Mouse (Mus musculus) hindbrain, embryonic 16.5 days (tissue): Measurements from ENCODE around the gene Cir1. TPM values are rescaled to one million over a fixed set of nuclear protein-coding genes. Genes with fewer than 3 reads are reported as not detected.

Experiments
- ATAC-seq: fragments of 200-750 bp; cut with Nextera tagmentation; 2 replicates; pipeline ENCODE4 v1.8.0; 2017; ENCODE audit warnings: moderate TSS enrichment, moderate library complexity
- H3K27ac ChIP-seq: fragments of 300-500 bp; sonication (generic); 2 replicates; pipeline ENCODE4 v1.5.1; 2014; ENCODE audit warnings: low read depth, mild to moderate bottlenecking, control low read depth, low read length, moderate library complexity
- H3K27me3 ChIP-seq: fragments of 300-500 bp; sonication (generic); replicated peaks from 2 replicates; pipeline ENCODE4 v1.6.1; 2014; ENCODE audit warnings: low read length; ENCODE audit not compliant: control insufficient read depth, insufficient read depth
- H3K36me3 ChIP-seq: fragments of 300-500 bp; sonication (generic); 2 replicates; pipeline ENCODE4 v1.6.1; 2014; ENCODE audit warnings: mild to moderate bottlenecking, low read length, moderate library complexity, mixed read lengths; ENCODE audit not compliant: control insufficient read depth, insufficient read depth
- H3K4me1 ChIP-seq: fragments of 300-500 bp; sonication (generic); 2 replicates; pipeline ENCODE4 v1.6.1; 2014; ENCODE audit warnings: low read depth, low read length; ENCODE audit not compliant: control insufficient read depth, insufficient read depth
- H3K4me2 ChIP-seq: fragments of 300-500 bp; sonication (generic); 2 replicates; pipeline ENCODE4 v1.6.1; 2014; ENCODE audit warnings: mild to moderate bottlenecking, low read length, control low read depth, moderate library complexity
- H3K4me3 ChIP-seq: fragments of 300-500 bp; sonication (generic); 2 replicates; pipeline ENCODE4 v1.5.1; 2014; ENCODE audit warnings: mild to moderate bottlenecking, low read length, control low read depth, moderate library complexity
- H3K9ac ChIP-seq: fragments of 300-500 bp; sonication (generic); 2 replicates; pipeline ENCODE4 v1.6.1; 2014; ENCODE audit warnings: low read depth, mild to moderate bottlenecking, control low read depth, low read length, moderate library complexity
- H3K9me3 ChIP-seq: fragments of 300-500 bp; sonication (generic); 2 replicates; pipeline ENCODE4 v1.6.1; 2014; ENCODE audit warnings: mild to moderate bottlenecking, low read length, moderate library complexity; ENCODE audit not compliant: control insufficient read depth
- WGBS: fragments of 180-500 bp; shearing (Covaris S2); extraction: QIAGEN DNeasy Blood & Tissue Kit; methylation state at CpG from one replicate; pipeline ENCODE4 v1.1.7; 2014; 5-methylcytosine and 5-hydroxymethylcytosine counted together
- polyA plus RNA-seq: library from polyadenylated mRNA; unstranded; fragments of >200 nt; fragmentation: Nextera tagmentation; extraction: Ambion mirVana; gene quantifications from 2 replicates; pipeline ENCODE4 v1.2.1, GENCODE M21; 2015

The Cir1 gene
- polyA plus RNA-seq, 1 experiment from 2014 or later = 20.9 TPM

- Histone ChIP-seq H3K9me3 (no peaks in the 10 kb centered on the region), H3K27me3 (peaks cover 6% of the 10 kb centered on the region), H3K36me3 (0 out of 2 replicates have a peak, but pooled peaks cover 3% of the 10 kb centered on the region), H3K4me3 (no peak overlapping the region), H3K4me1 (no peaks in the 10 kb centered on the region), H3K9ac (no peak overlapping the region), H3K27ac (no peak overlapping the region), H3K4me2 (no peak overlapping the region)
- ATAC-seq = no peak
- WGBS = 5% methylated on average over 2 of the region's 2 CpGs
Observed at GRCm38 (mm10) chr2:73285630-73286029, 26.9 kb downstream of the Cir1 start.

GRCm38 (mm10) chr2:73281707-73282106 is 30.8 kb downstream of the Cir1 start:
- H3K4me3 ChIP-seq = no peak overlapping the region
- no peak overlapping the region for H3K27ac ChIP-seq
- WGBS = 7% methylated on average over 7 of the region's 7 CpGs
- peaks cover 10% of the 10 kb centered on the region for H3K27me3 ChIP-seq
- H3K4me2 ChIP-seq = no peak overlapping the region
- no peaks in the 10 kb centered on the region for H3K36me3 ChIP-seq
- no peak overlapping the region for H3K9ac ChIP-seq
- H3K4me1 ChIP-seq = peaks cover 4% of the 10 kb centered on the region
- no peaks in the 10 kb centered on the region for H3K9me3 ChIP-seq
- no peak for ATAC-seq

GRCm38 (mm10) chr2:73281048-73281661 is 31.3 kb downstream of the Cir1 start:
- H3K4me3 ChIP-seq = no peak overlapping the region
- ATAC-seq = no peak
- H3K27me3 ChIP-seq = peaks cover 10% of the 10 kb centered on the region
- peaks cover 4% of the 10 kb centered on the region for H3K4me1 ChIP-seq
- H3K36me3 ChIP-seq = no peaks in the 10 kb centered on the region
- H3K4me2 ChIP-seq = no peak overlapping the region
- no peak overlapping the region for H3K27ac ChIP-seq
- 18% methylated on average over 22 of the region's 22 CpGs for WGBS
- no peak overlapping the region for H3K9ac ChIP-seq
- no peaks in the 10 kb centered on the region for H3K9me3 ChIP-seq

- Histone ChIP-seq H3K27me3 (peaks cover 10% of the 10 kb centered on the region), H3K9ac (no peak overlapping the region), H3K36me3 (no peaks in the 10 kb centered on the region), H3K9me3 (no peaks in the 10 kb centered on the region), H3K4me3 (no peak overlapping the region), H3K27ac (no peak overlapping the region), H3K4me1 (peaks cover 4% of the 10 kb centered on the region), H3K4me2 (no peak overlapping the region)
- WGBS = 3% methylated on average over 33 of the region's 33 CpGs
- no peak for ATAC-seq
Observed at GRCm38 (mm10) chr2:73280356-73281047, 32.0 kb downstream of the Cir1 start.

GRCm38 (mm10) chr2:73279271-73280038 is 33.0 kb downstream of the Cir1 start:
- Histone ChIP-seq H3K4me1 (peaks cover 5% of the 10 kb centered on the region), H3K4me2 (peak overlapping the region; percentile 25), H3K9ac (no peak overlapping the region), H3K27ac (0 out of 2 replicates have a peak overlapping the region, but pooled peaks have one; percentile 9), H3K27me3 (peaks cover 10% of the 10 kb centered on the region), H3K4me3 (peak overlapping the region; percentile 2; the same call in 1 of the 2 replicates), H3K36me3 (no peaks in the 10 kb centered on the region), H3K9me3 (no peaks in the 10 kb centered on the region)
- WGBS = 1% methylated on average over 27 of the region's 31 CpGs
- no peak for ATAC-seq

GRCm38 (mm10) chr2:73278869-73279268 is 33.6 kb downstream of the Cir1 start:
- Histone ChIP-seq H3K9ac (no peak overlapping the region), H3K36me3 (no peaks in the 10 kb centered on the region), H3K27me3 (peaks cover 10% of the 10 kb centered on the region), H3K4me3 (peak overlapping the region; percentile 2; the same call in 1 of the 2 replicates), H3K4me1 (peaks cover 11% of the 10 kb centered on the region), H3K9me3 (no peaks in the 10 kb centered on the region), H3K4me2 (peak overlapping the region; percentile 25), H3K27ac (0 out of 2 replicates have a peak overlapping the region, but pooled peaks have one; percentile 9)
- WGBS = under 1% methylated on average over 17 of the region's 17 CpGs
- peak; percentile 34; the same call in 1 of the 2 replicates for ATAC-seq

GRCm38 (mm10) chr2:73278131-73278854 is 34.2 kb downstream of the Cir1 start:
- Histone ChIP-seq H3K4me3 (no peak overlapping the region), H3K4me1 (peaks cover 17% of the 10 kb centered on the region), H3K9ac (no peak overlapping the region), H3K9me3 (no peaks in the 10 kb centered on the region), H3K27ac (no peak overlapping the region), H3K36me3 (no peaks in the 10 kb centered on the region), H3K4me2 (peak overlapping the region; percentile 25), H3K27me3 (peaks cover 10% of the 10 kb centered on the region)
- WGBS = 2% methylated on average over 20 of the region's 20 CpGs
- ATAC-seq = peak; percentile 83

- 2% methylated on average over 18 of the region's 18 CpGs for WGBS
- Histone ChIP-seq H3K9ac (no peak overlapping the region), H3K27ac (peak overlapping the region; percentile 14; the same call in 1 of the 2 replicates), H3K27me3 (peaks cover 15% of the 10 kb centered on the region), H3K4me3 (peak overlapping the region; percentile 18), H3K4me1 (peaks cover 23% of the 10 kb centered on the region), H3K36me3 (no peaks in the 10 kb centered on the region), H3K9me3 (no peaks in the 10 kb centered on the region), H3K4me2 (peak overlapping the region; percentile 35; the same call in 1 of the 2 replicates)
- no peak for ATAC-seq
Observed at GRCm38 (mm10) chr2:73277709-73278075, 34.8 kb downstream of the Cir1 start.
